Mouse (Mus musculus) kidney, postnatal 14 days (tissue): Measurements from ENCODE around the gene Gm45015.
"Not testable (repeated sequence)": the region's sequence is repeated elsewhere in the genome, so short reads cannot be mapped to it uniquely, and the experiment has no call there.

ENCODE experiments used
- DNase-seq: peaks from one replicate; pipeline ENCODE4 v3.0.0; 2022; ENCODE audit warnings: mixed read lengths

The Gm45015 gene

GRCm38 (mm10) chrX:73336740-73337139 lies at the start of gene Gm45015:
Gene Gm45015, minus strand, starts transcription at chrX:73336840.
- no peak for DNase-seq

- no peak for DNase-seq
Observed at GRCm38 (mm10) chrX:73384924-73385323, 48.3 kb upstream of the Gm45015 start.

- DNase-seq, result no peak
Observed at GRCm38 (mm10) chrX:73384419-73384818, 47.8 kb upstream of the Gm45015 start.

GRCm38 (mm10) chrX:73363291-73363690 lies 26.7 kb upstream of the Gm45015 start:
- no peak for DNase-seq

- DNase-seq, result no peak
Observed at GRCm38 (mm10) chrX:73356719-73357118, 20.1 kb upstream of the Gm45015 start.

- no peak for DNase-seq
Observed at GRCm38 (mm10) chrX:73356163-73356562, 19.5 kb upstream of the Gm45015 start.

- no peak for DNase-seq
Observed at GRCm38 (mm10) chrX:73344346-73344745, 7.7 kb upstream of the Gm45015 start.

- no peak for DNase-seq
Observed at GRCm38 (mm10) chrX:73343802-73344201, 7.2 kb upstream of the Gm45015 start.

- DNase-seq, result peak; percentile 18
Observed at GRCm38 (mm10) chrX:73342941-73343735, 6.5 kb upstream of the Gm45015 start.

- peak; percentile 85 for DNase-seq
Observed at GRCm38 (mm10) chrX:73342483-73342895, 5.8 kb upstream of the Gm45015 start, which contains the start of gene Zfp275. Gene Zfp275, plus strand, starts transcription at chrX:73342621.

GRCm38 (mm10) chrX:73342068-73342467 lies 5.4 kb upstream of the Gm45015 start:
- no peak for DNase-seq

- no peak for DNase-seq
Observed at GRCm38 (mm10) chrX:73341473-73341872, 4.8 kb upstream of the Gm45015 start.

GRCm38 (mm10) chrX:73333548-73333947 lies 3.1 kb downstream of the Gm45015 start:
- no peak for DNase-seq

- no peak for DNase-seq
Observed at GRCm38 (mm10) chrX:73327215-73327614, 9.4 kb downstream of the Gm45015 start.

- DNase-seq, result no peak
Observed at GRCm38 (mm10) chrX:73321029-73321428, 15.6 kb downstream of the Gm45015 start.

- DNase-seq, result peak; percentile 25
Observed at GRCm38 (mm10) chrX:73312522-73312921, 24.1 kb downstream of the Gm45015 start.

- peak; percentile 8 for DNase-seq
Observed at GRCm38 (mm10) chrX:73295745-73296144, 40.9 kb downstream of the Gm45015 start.

- not testable (repeated sequence) for DNase-seq
Observed at GRCm38 (mm10) chrX:73292876-73293275, 43.8 kb downstream of the Gm45015 start, which contains the start of the genes Xlr5a and Xlr5c. Gene Xlr5a, minus strand, starts transcription at chrX:73292976. Gene Xlr5c, minus strand, starts transcription at chrX:73292976.
